Mouse (Mus musculus) embryo, embryonic 10.5 days (tissue): ENCODE measurements around the gene Tmem175.

Experiments
- DNase-seq: peaks from one replicate; pipeline ENCODE4 v3.0.0-alpha.2; 2015; ENCODE audit warnings: low spot score

Gene Tmem175

DNA sequence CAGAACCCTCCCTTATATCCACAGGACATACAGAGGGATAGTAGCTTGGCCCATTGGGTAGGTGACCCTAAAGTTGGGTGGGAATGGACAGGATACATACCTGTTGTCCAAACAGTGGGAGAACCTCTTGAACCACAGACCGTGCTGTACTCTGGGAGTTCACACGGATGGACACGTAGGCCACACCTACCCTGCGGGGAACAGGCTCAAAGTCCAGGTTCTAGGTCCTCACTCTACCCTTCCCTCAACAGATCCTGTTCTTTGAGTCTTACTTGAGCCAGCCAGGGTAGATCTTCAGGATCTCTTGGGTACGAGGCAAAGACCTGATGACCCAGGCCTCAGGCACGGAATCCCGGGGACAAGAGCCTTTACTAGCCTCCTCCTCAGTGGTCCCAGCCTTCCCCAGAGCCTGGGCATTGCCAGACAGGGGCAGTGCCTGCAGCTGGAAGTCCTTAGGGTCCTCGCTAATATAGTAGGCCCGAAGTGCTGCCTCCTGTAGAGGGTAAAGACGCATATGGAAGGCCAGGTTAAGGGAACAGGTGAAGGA, 24.9 kb downstream of the Tmem175 start:
- no peak for DNase-seq

DNA sequence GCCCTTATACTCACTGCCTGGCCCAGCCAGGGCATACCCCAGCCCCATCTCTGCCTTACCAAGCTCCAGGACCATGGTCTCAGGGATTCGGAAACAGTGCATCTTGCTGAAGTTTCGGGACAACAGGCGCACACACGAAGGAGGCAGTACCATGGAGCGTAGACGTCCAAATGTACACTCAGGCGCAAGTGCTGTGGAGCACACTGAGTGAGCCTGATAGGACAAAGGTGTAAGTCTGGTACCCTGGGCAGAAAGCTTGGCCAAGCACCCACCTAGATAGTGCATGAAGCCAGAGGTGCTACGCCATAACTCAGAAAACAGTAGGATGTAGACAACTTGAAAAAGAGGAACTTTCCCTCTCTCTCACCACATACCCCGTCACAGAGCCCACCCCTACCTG, 25.8 kb downstream of the Tmem175 start:
- DNase-seq = no peak

DNA sequence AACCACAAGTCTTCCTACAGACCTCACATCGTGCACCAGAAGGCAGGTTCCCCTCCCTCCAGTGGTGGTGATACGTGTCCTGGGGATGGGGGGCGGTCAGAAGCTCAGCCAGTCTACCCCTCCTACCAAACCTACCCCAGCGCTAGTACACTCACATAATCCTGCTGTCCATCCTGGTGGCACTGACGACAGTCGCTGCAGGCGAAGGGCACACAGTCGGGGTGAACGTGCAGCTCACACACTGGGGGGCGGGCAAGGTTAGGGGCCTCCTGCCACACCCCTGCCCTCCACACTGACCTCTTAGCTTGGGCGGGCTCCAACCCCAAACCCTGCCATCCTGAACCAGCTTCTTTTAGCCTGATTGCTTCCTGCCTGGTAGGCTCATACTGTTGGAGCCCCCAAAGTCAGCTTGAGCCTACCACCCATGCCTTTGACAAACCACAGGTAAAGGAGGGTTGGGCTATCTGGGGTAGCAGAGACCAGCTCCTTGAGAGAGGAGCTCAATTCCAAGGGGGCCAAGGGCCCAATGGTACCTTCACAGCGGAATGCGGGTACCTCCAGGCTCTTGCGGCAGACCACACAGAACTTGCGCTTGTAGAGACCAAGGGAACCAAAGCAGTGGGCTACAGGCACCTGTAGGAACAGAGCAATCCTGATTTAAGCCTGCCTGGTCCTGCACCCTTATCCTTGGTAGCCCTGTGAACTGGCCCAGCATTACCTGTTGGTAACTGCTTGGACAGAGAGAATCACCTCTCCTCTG, 26.5 kb downstream of the Tmem175 start:
- DNase-seq = no peak

DNA sequence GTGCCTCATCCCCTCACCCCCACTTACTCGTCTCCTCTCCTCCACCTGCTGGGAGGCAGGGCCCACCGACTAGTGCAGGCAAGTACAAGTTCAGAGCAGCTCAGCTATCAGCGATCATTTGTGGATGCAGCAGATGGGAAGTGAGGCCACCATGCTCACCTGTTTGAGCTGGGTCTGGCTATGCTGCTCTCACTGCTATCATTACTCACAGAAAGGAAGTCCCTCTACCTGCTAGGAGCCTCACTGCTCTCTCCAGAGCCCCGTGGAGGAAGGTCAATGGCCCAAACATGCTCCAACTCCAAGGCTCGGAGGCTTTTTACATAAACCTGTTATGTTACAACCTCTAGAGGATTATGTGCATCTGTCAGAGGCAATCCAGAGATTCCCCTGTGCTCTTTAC, 27.8 kb downstream of the Tmem175 start:
- DNase-seq = no peak

DNA sequence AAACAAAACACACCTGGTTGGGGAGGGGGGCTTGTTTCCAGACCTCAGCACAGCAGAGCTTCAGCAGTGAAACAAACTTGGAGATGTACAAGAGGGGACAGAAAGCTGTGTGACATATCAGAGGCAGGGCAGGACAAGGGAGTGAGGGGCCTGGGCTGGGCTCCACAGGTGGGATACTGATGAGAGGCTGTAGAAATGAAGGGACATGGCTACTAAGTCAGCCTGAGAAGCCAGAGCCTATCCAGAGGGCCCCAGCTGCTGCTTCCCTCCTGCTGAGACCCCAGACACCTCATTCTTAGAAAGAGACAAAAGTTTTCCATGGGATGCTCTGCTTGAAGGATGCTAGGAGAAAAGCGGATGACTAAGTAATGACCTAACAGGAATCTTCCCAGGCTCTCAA, 29.0 kb downstream of the Tmem175 start:
- no peak for DNase-seq

DNA sequence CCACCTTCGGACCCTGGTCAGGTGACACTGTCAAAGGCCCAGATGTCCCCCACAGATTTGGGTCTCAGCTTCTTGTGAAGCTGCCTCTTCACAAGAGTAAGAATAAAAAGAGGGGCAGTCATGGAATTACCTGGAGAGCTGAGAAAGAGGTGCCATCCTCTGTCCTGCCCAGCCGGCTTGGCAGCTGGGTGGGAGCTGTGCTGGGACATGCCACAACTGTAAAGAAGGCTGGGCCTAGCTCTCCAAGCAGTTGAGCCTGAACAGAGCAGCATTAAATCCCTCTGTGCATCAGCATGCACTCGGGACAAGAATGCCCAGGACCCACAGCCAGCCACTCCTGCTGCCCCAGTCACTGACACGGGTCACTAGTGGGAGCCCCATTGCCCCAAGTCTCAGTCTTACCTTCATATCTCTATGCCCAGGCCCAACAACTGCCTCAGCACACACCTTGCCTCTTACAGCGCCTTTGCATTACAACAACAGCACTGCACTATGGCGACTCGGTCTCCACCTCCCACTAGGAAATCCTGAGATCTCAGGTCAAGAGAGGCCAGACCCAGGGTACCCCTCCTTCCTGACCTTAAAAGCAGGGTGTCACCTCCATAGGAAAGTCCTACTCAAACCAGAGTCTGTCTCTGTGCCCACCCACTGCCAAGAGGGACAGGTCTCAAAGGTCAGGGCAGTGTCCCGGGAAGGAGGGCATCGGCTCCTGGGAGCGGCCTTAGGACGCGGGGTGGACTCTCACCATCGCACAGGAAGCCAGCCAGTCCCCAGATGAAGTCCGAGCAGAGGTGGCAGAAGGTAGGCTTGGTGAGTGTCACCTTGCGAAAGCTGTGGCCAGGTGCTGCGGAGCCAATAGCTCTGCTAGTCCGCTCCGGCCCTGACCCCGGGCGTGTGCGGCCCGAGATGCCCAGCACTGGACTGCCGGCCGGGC, 30.4 kb downstream of the Tmem175 start, which contains the start of gene Idua:
Idua (plus strand) TSS at position 634 of the 934 bp plus-strand sequence.
- DNase-seq = no peak

DNA sequence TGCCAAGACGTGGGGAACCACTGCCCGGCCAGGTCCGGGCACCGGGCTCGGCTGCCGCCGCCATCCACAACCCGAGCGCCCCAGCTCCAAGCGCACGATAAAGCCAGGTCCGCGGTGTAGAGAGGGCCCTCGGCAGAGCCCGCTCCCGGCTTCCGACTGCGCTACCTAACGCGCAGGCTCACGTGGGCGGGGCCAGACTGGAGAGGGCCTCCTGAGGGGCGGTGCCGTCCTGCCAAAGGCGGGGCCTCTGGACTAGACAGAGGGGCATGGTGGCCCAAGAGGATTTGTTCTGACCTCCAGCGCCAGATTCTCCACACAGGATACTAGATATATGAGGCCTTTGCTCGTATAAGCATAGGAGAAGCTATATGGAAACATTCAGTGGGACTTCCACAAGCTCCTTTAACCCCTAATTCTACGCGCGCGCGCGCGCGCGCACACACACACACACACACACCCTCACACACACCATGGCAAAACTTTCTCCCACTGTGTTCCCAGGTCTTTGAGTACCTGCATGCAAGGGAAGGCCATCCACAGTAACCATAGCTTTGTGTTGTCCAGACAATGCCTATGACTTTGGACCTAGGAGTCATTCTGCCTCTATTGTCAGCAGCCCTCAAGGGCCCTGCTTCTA, 31.2 kb downstream of the Tmem175 start:
- peak; percentile 96 for DNase-seq

DNA sequence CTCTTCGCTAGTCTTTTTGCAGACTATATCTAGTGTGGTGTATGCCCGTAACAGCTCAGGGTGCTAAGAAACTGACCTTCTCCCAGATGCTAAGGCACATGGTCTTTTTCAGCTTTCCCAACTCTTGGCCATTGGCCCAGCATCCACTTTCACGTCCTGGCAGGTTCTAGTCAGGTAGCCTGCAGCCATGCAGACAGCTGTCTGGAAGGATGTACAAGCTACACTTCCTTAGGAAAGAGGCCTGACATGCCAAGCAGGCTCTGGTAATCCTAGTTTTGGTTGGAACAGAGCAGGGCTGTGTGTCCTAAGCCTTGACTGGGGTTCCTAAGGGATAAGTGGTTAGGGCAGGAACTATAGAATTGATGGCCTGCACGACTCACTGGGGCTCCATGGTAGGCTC, 33.2 kb downstream of the Tmem175 start:
- DNase-seq = no peak

DNA sequence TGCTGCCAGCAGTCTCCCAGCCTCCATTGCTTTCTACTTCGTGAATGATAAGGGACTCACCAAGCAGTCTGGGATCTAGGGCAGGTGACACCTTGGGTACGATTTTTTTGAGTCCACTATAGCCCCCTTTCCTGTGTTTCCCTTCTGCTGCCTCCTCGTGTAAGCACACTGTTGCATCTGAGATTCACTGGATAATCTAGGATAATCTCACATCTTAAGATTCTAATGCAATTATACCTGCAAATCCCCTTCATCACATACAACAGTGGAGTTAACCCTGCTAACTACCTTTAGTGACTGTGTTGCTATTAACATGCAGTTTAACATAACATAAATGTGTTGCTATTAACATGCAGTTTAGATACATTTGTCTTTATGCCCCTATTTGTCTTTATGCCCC, 35.5 kb downstream of the Tmem175 start:
- DNase-seq = no peak

DNA sequence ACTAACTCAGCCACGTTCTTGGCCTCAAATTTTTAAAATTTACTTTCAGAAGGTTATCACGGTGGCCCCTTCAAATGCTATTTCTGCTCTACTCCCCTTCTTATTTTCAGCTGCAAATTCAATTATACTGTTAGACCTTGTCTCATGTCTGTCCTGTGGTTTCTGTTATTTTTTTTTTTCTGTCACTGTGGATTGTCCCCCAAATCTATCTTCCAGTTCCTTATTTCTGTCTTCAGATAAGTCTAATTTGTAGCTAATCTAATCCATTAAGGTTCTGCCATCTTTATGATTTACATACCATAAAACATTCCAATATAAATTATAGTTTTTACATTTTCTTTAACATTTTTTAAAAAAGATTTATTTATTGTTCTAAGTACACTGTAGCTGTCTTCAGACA, 37.8 kb downstream of the Tmem175 start:
- DNase-seq = no peak

DNA sequence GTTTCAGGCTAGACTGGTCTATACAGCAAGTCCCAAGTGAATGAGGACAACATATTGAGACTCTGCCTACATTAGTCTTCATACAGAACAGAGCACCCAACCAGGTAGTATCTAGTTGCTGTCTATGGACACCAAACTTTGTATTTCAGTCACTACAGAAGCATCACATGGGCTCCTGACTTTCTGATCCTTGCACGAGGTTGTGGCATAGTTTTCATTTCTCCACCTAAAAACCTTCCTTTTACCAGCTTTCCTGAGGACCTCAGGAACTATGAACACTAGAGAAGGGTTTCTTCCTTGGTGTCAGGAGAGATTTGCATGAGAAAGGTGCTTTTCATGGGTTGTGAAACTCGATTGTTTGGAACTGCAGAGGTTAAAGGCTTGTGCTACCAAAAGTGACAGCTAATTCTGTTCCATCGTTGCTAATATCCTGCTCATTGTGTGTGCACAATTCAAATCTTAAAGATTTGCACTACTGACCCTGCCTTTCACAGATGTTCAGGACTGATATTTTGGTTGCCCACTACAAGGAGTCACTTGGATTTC, 38.9 kb downstream of the Tmem175 start:
- DNase-seq = no peak

DNA sequence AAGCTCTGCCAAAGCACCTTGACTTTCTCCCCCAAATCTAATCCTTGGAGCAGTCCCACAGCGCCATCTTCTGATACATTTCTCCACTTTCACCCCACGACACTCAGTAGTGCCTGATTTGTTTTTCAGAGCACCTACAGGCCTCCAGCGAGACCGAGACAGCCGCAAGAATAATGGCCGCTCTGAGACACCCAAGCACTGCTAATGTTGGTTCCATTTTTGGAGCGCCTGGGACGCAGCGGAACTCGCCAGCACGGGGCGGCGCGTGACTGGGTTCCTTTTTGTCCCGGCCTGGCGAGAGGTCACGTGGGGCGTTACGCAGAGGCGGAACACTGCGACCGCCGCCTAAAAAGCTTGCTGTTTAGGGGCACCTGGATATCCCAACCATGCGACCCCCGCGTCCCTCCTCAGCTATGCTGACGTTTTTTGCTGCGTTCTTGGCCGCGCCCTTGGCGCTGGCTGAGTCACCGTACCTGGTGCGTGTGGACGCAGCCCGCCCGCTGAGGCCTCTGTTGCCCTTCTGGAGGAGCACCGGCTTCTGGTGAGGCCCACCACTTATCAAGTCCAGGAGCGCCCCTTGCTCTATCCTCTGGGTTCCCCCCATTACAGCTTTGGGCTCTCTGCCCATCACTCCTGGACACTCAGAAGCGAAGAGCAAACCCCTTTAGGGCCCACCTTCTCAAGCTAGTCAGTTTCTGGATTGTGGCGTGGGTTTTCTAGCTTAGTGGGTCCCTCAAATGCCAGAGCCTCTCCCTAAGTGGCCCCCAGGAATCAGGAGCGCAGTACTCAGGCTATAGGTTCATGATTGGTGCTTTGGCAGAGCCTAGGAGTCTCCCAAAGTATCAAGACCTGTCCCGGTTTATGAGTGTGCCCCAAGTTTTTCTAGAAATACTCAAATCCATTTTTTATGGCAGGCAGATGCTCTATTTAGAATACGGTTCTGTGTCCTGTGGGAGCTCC, 39.7 kb downstream of the Tmem175 start, which contains the start of gene Dgkq:
Dgkq (minus strand) TSS at position 696 of the 960 bp plus-strand sequence.
- peak; percentile 92 for DNase-seq

DNA sequence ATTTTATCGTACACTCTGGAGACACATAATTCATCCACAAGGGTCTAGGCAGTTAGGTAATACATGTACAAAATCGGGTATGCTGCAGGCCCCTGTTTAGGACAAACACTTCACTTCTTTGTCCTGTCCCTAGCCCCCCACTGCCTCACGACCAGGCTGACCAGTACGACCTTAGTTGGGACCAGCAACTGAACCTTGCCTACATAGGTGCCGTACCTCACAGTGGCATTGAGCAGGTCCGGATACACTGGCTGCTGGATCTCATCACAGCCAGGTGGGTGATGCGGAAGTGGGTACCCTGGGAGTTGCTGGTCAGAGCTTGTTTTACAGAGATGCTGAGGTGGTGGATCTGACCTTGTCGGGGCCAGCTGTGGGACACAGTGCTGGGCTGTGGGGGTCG, 40.4 kb downstream of the Tmem175 start:
- DNase-seq = no peak

DNA sequence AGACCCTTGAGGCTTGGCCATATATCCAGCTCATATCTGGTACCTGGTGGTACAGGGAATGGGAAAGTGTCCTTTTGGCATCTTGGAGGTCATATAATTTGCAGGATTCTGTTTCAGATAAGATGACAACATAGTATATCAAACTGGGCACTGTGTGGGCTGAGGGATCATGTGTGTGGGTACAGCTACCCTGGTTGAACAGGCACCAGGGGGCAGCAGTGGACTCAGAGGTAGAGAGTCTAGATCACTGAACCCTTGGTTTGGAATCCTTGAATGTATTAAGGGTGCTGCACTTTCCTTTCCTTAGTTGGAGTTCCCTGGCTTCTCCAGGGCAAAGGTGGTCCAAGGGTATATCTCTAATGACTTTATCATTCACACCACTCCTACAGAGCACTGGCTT, 41.2 kb downstream of the Tmem175 start:
- DNase-seq = peak; percentile 54

DNA sequence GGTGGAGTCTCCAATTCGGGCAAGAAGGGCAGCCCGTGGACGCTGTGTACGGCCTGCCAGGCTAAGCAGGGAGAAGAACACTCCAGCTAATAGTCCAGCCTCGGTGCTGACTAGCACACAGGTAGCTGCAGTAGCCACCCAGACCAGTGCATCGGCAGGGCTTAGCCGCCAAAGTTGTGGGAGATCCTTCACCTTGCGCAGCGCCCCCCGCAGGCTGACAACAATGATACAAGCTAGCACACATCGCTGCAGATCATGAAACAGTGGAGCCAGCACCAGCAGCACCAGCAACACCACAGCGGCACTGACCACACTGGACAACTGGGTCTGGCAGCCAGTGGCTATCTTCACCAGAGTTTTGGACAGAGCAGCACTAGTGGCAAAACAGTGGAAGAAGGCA, 42.2 kb downstream of the Tmem175 start:
- no peak for DNase-seq

DNA sequence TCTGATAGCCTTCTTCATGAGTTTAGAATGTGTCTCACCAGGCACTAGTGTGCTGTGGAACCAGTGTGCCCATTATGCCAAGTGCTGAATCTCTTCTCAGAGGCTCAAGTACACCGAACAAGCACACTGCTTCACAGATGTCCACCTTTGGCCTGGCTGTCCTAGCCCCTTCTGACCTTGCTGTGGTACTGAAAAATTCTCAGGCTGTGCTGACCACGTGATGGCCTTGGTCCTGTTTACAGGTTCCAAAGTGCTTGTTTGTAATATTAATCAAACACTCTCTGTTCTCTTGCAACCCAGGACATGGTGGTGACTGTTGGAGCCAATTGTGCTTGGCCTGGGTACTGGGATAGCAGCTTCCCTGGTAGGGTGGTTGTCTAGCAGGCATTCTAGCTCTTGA, 45.1 kb downstream of the Tmem175 start:
- DNase-seq = no peak

DNA sequence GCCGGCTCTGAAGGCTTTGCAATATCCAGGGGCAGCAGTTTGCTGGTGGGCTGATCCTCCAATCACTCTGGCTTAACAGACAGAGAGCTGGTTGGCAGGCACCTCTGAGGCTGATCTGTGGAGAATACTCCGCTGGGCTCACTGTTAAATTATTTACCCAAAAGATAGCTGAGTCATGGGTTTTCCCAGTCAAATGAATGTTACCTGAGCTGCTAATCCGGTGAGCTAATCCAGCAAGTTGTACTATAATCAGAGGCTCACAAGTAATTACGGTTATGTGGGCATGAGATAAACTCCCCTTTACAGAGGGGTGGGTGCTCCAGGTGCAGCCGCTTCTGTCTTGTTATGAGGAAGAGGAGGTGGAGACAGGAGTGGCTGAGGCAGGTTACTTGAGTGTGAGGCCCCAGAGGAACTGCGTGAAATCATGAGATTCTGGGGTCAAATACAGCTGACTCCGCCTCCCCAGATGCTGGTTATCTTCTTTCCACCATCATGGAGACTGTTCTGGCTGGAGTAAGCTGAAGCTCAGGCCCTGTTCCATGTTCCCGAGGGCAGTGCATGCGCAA, 45.8 kb downstream of the Tmem175 start, which contains the start of gene Slc26a1:
Slc26a1 (minus strand) TSS at position 319 of the 566 bp plus-strand sequence.
- no peak for DNase-seq

DNA sequence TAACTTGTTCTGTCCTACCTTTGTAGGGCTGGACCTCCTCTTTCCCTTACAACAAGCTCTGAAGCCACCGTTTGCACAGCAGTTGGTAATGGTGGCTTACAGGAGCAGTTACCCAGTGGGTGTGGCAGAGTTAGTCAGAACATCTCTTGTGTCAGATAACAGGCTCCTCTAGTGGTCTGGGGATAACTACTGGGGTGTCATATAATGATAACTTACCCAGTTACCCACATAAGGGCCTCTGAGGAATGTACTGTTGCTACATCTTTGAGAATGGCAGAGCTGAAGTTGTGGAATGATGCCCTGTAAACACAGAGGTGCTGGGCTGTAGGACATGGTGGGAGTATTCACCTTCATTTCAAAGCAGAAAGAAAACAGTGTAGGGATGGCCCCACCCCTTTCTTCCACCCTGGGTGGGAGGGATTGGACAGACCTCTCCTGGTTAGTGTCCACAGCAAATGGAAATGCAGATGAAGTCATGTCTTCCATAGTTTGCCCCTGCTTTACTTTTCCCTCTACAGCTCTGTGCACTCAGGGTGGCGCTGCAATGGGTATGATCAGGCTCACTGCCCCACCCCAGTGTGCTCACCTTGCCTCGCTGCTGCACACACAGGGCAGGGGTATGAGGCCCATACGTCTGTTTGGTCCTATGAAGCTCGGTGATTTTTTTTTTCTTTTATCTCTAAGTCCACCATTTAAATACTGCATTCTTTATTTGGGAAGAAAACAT, 47.4 kb downstream of the Tmem175 start:
- DNase-seq = no peak

DNA sequence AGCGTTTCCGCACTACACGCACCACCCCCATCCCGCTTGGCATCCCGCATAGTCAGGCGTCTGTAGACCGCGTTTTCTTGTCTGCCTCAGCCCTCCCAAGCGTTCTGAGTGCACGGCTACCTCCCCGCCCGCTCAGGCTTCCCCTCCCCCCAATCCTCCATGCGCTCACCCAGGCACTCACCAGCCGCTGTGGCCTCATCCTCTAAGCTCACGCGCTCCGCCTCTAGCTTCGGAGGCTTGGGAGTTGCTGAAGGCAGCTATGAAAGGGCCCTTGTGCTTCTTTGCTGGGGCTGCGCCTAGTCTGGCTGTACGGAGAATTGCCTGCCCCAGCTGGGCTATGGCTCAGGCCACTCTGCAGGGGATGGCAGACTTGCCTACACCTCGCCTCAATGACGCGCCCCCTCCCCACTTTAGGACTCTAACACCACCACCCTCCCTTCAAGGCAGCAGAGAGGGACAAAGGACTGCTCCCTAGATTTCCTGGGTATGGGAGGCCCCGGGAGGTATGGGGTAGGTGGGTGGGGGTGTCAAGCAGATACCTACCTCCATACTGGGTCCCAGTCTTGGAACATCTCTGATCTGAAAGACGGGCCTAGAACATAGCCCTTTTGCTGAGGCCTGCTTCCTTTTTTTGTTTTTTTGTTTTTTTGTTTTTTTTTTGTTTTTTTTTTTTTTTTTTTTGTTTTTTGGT, 48.2 kb downstream of the Tmem175 start:
- DNase-seq = peak; percentile 85
